ENCODE assay signal across 22 mouse cellular contexts in genomic region chr13:114462548-114463408, GRCm38 (mm10). TPM values are rescaled to one million over a fixed set of nuclear protein-coding genes. Genes with fewer than 3 reads are reported as not detected.
DNase-seq lines count a peak whose midpoint lies in the region; ATAC-seq and TF ChIP-seq lines count a peak whose summit lies in the region.
"Had no signal": no experiment of that assay in that cellular context is flagged by ENCODE, and none has a peak within 500 bp of the region (broad histone marks: within the 10 kb centered on the region; RNA-seq: fewer than 3 reads in every experiment).

No protein-coding gene starts in this region.

- no peak overlapping the region for H3K4me2 ChIP-seq in liver, embryonic 11.5 days
- no peak overlapping the region for H3K4me2 ChIP-seq in liver, embryonic 16.5 days (ENCODE audit: low read depth, low read length)
- H3K4me2 ChIP-seq: embryonic facial prominence, embryonic 13.5 days; forebrain, embryonic 12.5 days; heart, embryonic 12.5 days; hindbrain, embryonic 15.5 days had no signal

- TF ChIP-seq CTCF in liver, adult 2 months (IDR thresholded peaks at IDR 0.05; ENCODE audit: low read depth, low read length): no peak

- peak; percentile 23 for DNase-seq in liver
- no peak for DNase-seq in liver, embryonic 11.5 days (ENCODE audit: low spot score)
- DNase-seq in liver, adult 2 months (ENCODE audit: extremely low read depth, low read depth, low spot score): peak; percentile 98
- no peak for DNase-seq in cerebellum, postnatal 4 days (ENCODE audit: low spot score in 2 of 2)
- DNase-seq in spleen, adult 18-20 months: no peak
- no peak for DNase-seq in thymus, adult 18-20 months
- DNase-seq: adrenal gland, postnatal 36 days; B cell, adult 2 months; cerebellum, adult 8-10 months; cerebellum, postnatal 14 days; gastrocnemius, postnatal 10 days; heart, adult 2 months had no signal

- no peak; the same call in 1 of the 2 replicates for ATAC-seq in liver, embryonic 11.5 days (replicated peaks; ENCODE audit: low FRiP score)
- ATAC-seq in liver, embryonic 16.5 days (ENCODE audit: low read depth): peak; percentile 59
- ATAC-seq: activated CD4-positive, CD25-positive, alpha-beta regulatory T cell, adult 4 months; forebrain, embryonic 16.5 days; Patski had no signal

- H3K9ac ChIP-seq in liver, embryonic 11.5 days (ENCODE audit: low read depth, low read length): no peak overlapping the region
- H3K9ac ChIP-seq in liver, adult 2 months (ENCODE audit: low read depth, low read length): no peak overlapping the region
- H3K9ac ChIP-seq in liver, embryonic 16.5 days (ENCODE audit: low read depth, low read length): no peak overlapping the region
- H3K9ac ChIP-seq: embryonic facial prominence, embryonic 13.5 days; forebrain, embryonic 12.5 days; heart, embryonic 12.5 days; hindbrain, embryonic 15.5 days had no signal

- no peak for TF ChIP-seq POLR2A in liver, adult 2 months (IDR thresholded peaks at IDR 0.05; ENCODE audit: extremely low read depth, insufficient read depth, low read length)

- no peak overlapping the region for H3K27ac ChIP-seq in liver, embryonic 11.5 days (ENCODE audit: low read depth, low read length)
- H3K27ac ChIP-seq in liver, adult 2 months (replicated peaks; ENCODE audit: insufficient read depth, low read depth, low read length): peak overlapping the region; percentile 35; the same call in 1 of the 2 replicates
- peak overlapping the region; percentile 26 for H3K27ac ChIP-seq in liver, embryonic 16.5 days (ENCODE audit: low read length)
- H3K27ac ChIP-seq: embryonic facial prominence, embryonic 13.5 days; forebrain, embryonic 12.5 days; heart, adult 2 months; hindbrain, embryonic 10.5 days; hindbrain, embryonic 15.5 days had no signal

- peaks cover 36% of the 10 kb centered on the region for H3K27me3 ChIP-seq in liver, embryonic 11.5 days (replicated peaks; ENCODE audit: control insufficient read depth, insufficient read depth, low read length)
- no peaks in the 10 kb centered on the region for H3K27me3 ChIP-seq in liver, adult 2 months (ENCODE audit: control insufficient read depth, insufficient read depth, low read length)
- H3K27me3 ChIP-seq in liver, embryonic 16.5 days (ENCODE audit: control insufficient read depth, insufficient read depth, low read depth, low read length): peaks cover 32% of the 10 kb centered on the region
- H3K27me3 ChIP-seq: Patski had no signal

- H3K79me2 ChIP-seq in liver, adult 2 months (ENCODE audit: control insufficient read depth, insufficient read depth, low read length): no peaks in the 10 kb centered on the region

- H3K9me3 ChIP-seq in liver, embryonic 11.5 days (ENCODE audit: control insufficient read depth, low read length): no peaks in the 10 kb centered on the region
- H3K9me3 ChIP-seq in liver, embryonic 16.5 days (replicated peaks; ENCODE audit: control insufficient read depth, low read length): no peaks in the 10 kb centered on the region
- H3K9me3 ChIP-seq: embryonic facial prominence, embryonic 13.5 days; forebrain, embryonic 12.5 days; heart, embryonic 12.5 days; hindbrain, embryonic 10.5 days; hindbrain, embryonic 15.5 days had no signal

- H3K4me3 ChIP-seq in liver, embryonic 11.5 days (ENCODE audit: low read depth, low read length): no peak overlapping the region
- no peak overlapping the region for H3K4me3 ChIP-seq in liver, adult 2 months (ENCODE audit: insufficient read depth, low read depth, low read length)
- H3K4me3 ChIP-seq in liver, embryonic 16.5 days (ENCODE audit: low read depth, low read length): no peak overlapping the region
- H3K4me3 ChIP-seq: embryonic facial prominence, embryonic 13.5 days; forebrain, embryonic 12.5 days; heart, adult 2 months; heart, embryonic 12.5 days; hindbrain, embryonic 10.5 days; hindbrain, embryonic 15.5 days had no signal

- H3K4me1 ChIP-seq in liver, embryonic 11.5 days (replicated peaks; ENCODE audit: control insufficient read depth, insufficient read depth, low read length): no peaks in the 10 kb centered on the region
- H3K4me1 ChIP-seq in liver, adult 2 months (ENCODE audit: control insufficient read depth, insufficient read depth, low read length): peaks cover 20% of the 10 kb centered on the region
- H3K4me1 ChIP-seq in liver, embryonic 16.5 days (ENCODE audit: control insufficient read depth, low read depth, low read length): no peaks in the 10 kb centered on the region

- 54% methylated on average over 8 of the region's 8 CpGs for WGBS in liver, embryonic 11.5 days
- WGBS in liver, adult 2 months: 15% methylated on average over 8 of the region's 8 CpGs
- 48% methylated on average over 8 of the region's 8 CpGs for WGBS in liver, embryonic 16.5 days (ENCODE audit: insufficient replicate concordance)

- no peaks in the 10 kb centered on the region for H3K36me3 ChIP-seq in liver, embryonic 11.5 days (ENCODE audit: control insufficient read depth, insufficient read depth, low read length)
- H3K36me3 ChIP-seq in liver, adult 2 months (ENCODE audit: control insufficient read depth, insufficient read depth, low read length): no peaks in the 10 kb centered on the region
- H3K36me3 ChIP-seq in liver, embryonic 16.5 days (ENCODE audit: control insufficient read depth, insufficient read depth): no peaks in the 10 kb centered on the region
- H3K36me3 ChIP-seq: embryonic facial prominence, embryonic 13.5 days; forebrain, embryonic 12.5 days; heart, embryonic 12.5 days; hindbrain, embryonic 10.5 days; hindbrain, embryonic 15.5 days had no signal

RNA-seq across cellular contexts. Expression of gene Fst, which starts 4.0 kb away (rescaled TPM):
- 16.5 and 19.5 TPM in 2 replicates for polyA plus RNA-seq in liver, embryonic 11.5 days (2014; fragmentation: Nextera tagmentation; extraction: Ambion mirVana)
- total RNA-seq in liver, adult 2 months (2014; rRNA removed): 0.92 and 1.9 TPM in 2 replicates
- polyA plus RNA-seq in liver, adult 2 months (2012; rRNA removed): 0.45 and 1.3 TPM in 2 replicates
- 3.6 and 4.3 TPM in 2 replicates for polyA plus RNA-seq in liver, embryonic 16.5 days (2015; fragmentation: Nextera tagmentation; extraction: Ambion mirVana)
- total RNA-seq: MEL had no signal

Comparison
In these comparisons a context has a peak if more than half of its experiments do, and no peak if none do; other contexts are left out.
1. DNase-seq: peak in liver (single experiment) and liver, adult 2 months (single experiment); none in liver, embryonic 11.5 days (single experiment), cerebellum, postnatal 4 days (0 of 2), spleen, adult 18-20 months (0 of 2) and thymus, adult 18-20 months (0 of 2).